In genomic region chr5:104113491-104114172, GRCm38 (mm10) we compare ENCODE assay signal across 9 mouse cellular contexts. TPM values are rescaled to one million over a fixed set of nuclear protein-coding genes. Genes with fewer than 3 reads are reported as not detected.
DNase-seq lines count a peak whose midpoint lies in the region; ATAC-seq and TF ChIP-seq lines count a peak whose summit lies in the region.
"Had no signal": no experiment of that assay in that cellular context is flagged by ENCODE, and none has a peak within 500 bp of the region (broad histone marks: within the 10 kb centered on the region; RNA-seq: fewer than 3 reads in every experiment).

TSS of gene Sparcl1 (minus strand) at chr5:104113733.

- no peaks in the 10 kb centered on the region for H3K36me3 ChIP-seq in hindbrain, embryonic 12.5 days
- no peaks in the 10 kb centered on the region for H3K36me3 ChIP-seq in midbrain, embryonic 12.5 days
- H3K36me3 ChIP-seq in stomach, postnatal 0 days (ENCODE audit: control insufficient read depth, insufficient read depth, low read length) = no peaks in the 10 kb centered on the region

- H3K4me3 ChIP-seq in gastrocnemius, adult 2 months = peak within 1 kb of the TSS; percentile 77
- H3K4me3 ChIP-seq in hindbrain, embryonic 12.5 days = peak within 1 kb of the TSS; percentile 16
- H3K4me3 ChIP-seq in midbrain, embryonic 12.5 days = no peak within 1 kb of the TSS
- H3K4me3 ChIP-seq in stomach, postnatal 0 days (ENCODE audit: low read depth, low read length) = peak within 1 kb of the TSS; percentile 41

- no peak for TF ChIP-seq EP300 in stomach, postnatal 0 days (optimal IDR thresholded peaks at IDR 0.05)

- intact Hi-C loops in gastrocnemius, adult 2 months (cut with DNase I) = no loop called here

- peak within 1 kb of the TSS; percentile 92 for H3K27ac ChIP-seq in gastrocnemius, adult 2 months
- peak within 1 kb of the TSS; percentile 83 for H3K27ac ChIP-seq in hindbrain, embryonic 12.5 days
- 0 out of 2 replicates have a peak within 1 kb of the TSS, but pooled peaks have one; percentile 5 for H3K27ac ChIP-seq in midbrain, embryonic 12.5 days (replicated peaks)
- H3K27ac ChIP-seq in stomach, postnatal 0 days (replicated peaks) = peak within 1 kb of the TSS; percentile 82
- H3K27ac ChIP-seq: macrophage had no signal

- ATAC-seq in hindbrain, embryonic 12.5 days (ENCODE audit: low FRiP score) = 0 out of 2 replicates have a peak, but pooled peaks have one; percentile 14
- ATAC-seq in midbrain, embryonic 12.5 days (ENCODE audit: low FRiP score, low read depth) = no peak
- ATAC-seq in stomach, postnatal 0 days (ENCODE audit: low FRiP score, low TSS enrichment) = peak; percentile 75; the same call in 1 of the 2 replicates

- no peak for TF ChIP-seq CTCF in gastrocnemius, adult 2 months (IDR thresholded peaks at IDR 0.05)
- TF ChIP-seq CTCF in stomach, postnatal 0 days (IDR thresholded peaks at IDR 0.05; ENCODE audit: low read depth) = no peak

- peak; percentile 25 for DNase-seq in adrenal gland, adult 2 months
- DNase-seq in cerebellum, adult 9-10 months = peak; percentile 42
- DNase-seq in gastrocnemius, adult 2 months = peak; percentile 70
- peak; percentile 67 for DNase-seq in left cerebral cortex, adult 11 months (ENCODE audit: low spot score)
- no peak for DNase-seq in stomach, postnatal 0 days (ENCODE audit: low spot score)
- no peak for DNase-seq in thymus, adult 18-20 months

- no peaks in the 10 kb centered on the region for H3K9me3 ChIP-seq in hindbrain, embryonic 12.5 days (replicated peaks)
- H3K9me3 ChIP-seq in midbrain, embryonic 12.5 days = no peaks in the 10 kb centered on the region
- H3K9me3 ChIP-seq in stomach, postnatal 0 days (ENCODE audit: control insufficient read depth, low read length) = no peaks in the 10 kb centered on the region

- H3K4me1 ChIP-seq in hindbrain, embryonic 12.5 days = peaks cover 62% of the 10 kb centered on the region
- H3K4me1 ChIP-seq in midbrain, embryonic 12.5 days = peaks cover 56% of the 10 kb centered on the region
- peaks cover 3% of the 10 kb centered on the region; the same call in 1 of the 2 replicates for H3K4me1 ChIP-seq in stomach, postnatal 0 days (replicated peaks; ENCODE audit: control insufficient read depth, insufficient read depth)

- peak within 1 kb of the TSS; percentile 45; the same call in 1 of the 2 replicates for H3K9ac ChIP-seq in hindbrain, embryonic 12.5 days
- no peak within 1 kb of the TSS for H3K9ac ChIP-seq in midbrain, embryonic 12.5 days (replicated peaks)
- peak within 1 kb of the TSS; percentile 63 for H3K9ac ChIP-seq in stomach, postnatal 0 days (ENCODE audit: low read length)

- H3K4me2 ChIP-seq in hindbrain, embryonic 12.5 days (replicated peaks) = peak within 1 kb of the TSS; percentile 44
- peak within 1 kb of the TSS; percentile 16 for H3K4me2 ChIP-seq in midbrain, embryonic 12.5 days (replicated peaks)
- H3K4me2 ChIP-seq in stomach, postnatal 0 days (replicated peaks; ENCODE audit: low read depth) = peak within 1 kb of the TSS; percentile 44

- 17% methylated on average over 15 of the region's 15 CpGs for WGBS in hindbrain, embryonic 12.5 days
- WGBS in midbrain, embryonic 12.5 days = 31% methylated on average over 15 of the region's 15 CpGs
- 29% methylated on average over 15 of the region's 15 CpGs for WGBS in stomach, postnatal 0 days

- no peaks in the 10 kb centered on the region for H3K27me3 ChIP-seq in hindbrain, embryonic 12.5 days
- peaks cover 50% of the 10 kb centered on the region for H3K27me3 ChIP-seq in midbrain, embryonic 12.5 days
- H3K27me3 ChIP-seq in stomach, postnatal 0 days (ENCODE audit: control insufficient read depth, insufficient read depth, low read length) = no peaks in the 10 kb centered on the region

RNA-seq across cellular contexts. Expression of gene Sparcl1, which starts in this region (rescaled TPM):
- 10 to 100 TPM; 30.4 to 30.6 TPM for total RNA-seq in adrenal gland, adult 2 months (2021)
- polyA plus RNA-seq in adrenal gland, adult 2 months (2012; rRNA removed) = 10.9 and 13.1 TPM in 2 replicates
- 100 to 1,000 TPM in 1 of 2 experiments, 10 to 100 TPM in 1; 83.5 to 151 TPM for total RNA-seq in gastrocnemius, adult 2 months (2021)
- polyA plus RNA-seq in hindbrain, embryonic 12.5 days (2016; fragmentation: Nextera tagmentation; extraction: Ambion mirVana) = 78.8 and 85.8 TPM in 2 replicates
- 47.4 and 62.0 TPM in 2 replicates for polyA plus RNA-seq in midbrain, embryonic 12.5 days (2016; fragmentation: Nextera tagmentation; extraction: Ambion mirVana)
- 206 and 241 TPM in 2 replicates for polyA plus RNA-seq in stomach, postnatal 0 days (2015; fragmentation: Nextera tagmentation; extraction: Ambion mirVana)
- polyA plus RNA-seq: macrophage had no signal

Comparison
In these comparisons a context has a peak if more than half of its experiments do, and no peak if none do; other contexts are left out.
1. DNase-seq: peak in adrenal gland, adult 2 months (single experiment), cerebellum, adult 9-10 months (single experiment), gastrocnemius, adult 2 months (single experiment) and left cerebral cortex, adult 11 months (single experiment); none in stomach, postnatal 0 days (single experiment) and thymus, adult 18-20 months (0 of 2).
2. H3K27ac ChIP-seq: peak in every context shown above with its lines; median percentile 92 in gastrocnemius, adult 2 months; 83 in hindbrain, embryonic 12.5 days; 82 in stomach, postnatal 0 days; 5 in midbrain, embryonic 12.5 days.
3. Peak in every context shown above with its lines, with median percentiles within 50 percentile points of each other: H3K4me2 ChIP-seq.